Mouse (Mus musculus) olfactory bulb, adult 2 months (tissue): ENCODE measurements around the gene Lrmp. TPM values are rescaled to one million over a fixed set of nuclear protein-coding genes. Genes with fewer than 3 reads are reported as not detected.
A peak's percentile ranks its signal among the peaks of the same experiment; 100 is the strongest.

Experiments
- H3K27ac ChIP-seq: fragments of 200-500 bp; 2 replicates; pipeline ENCODE4 v1.5.1; 2012; ENCODE audit warnings: low read depth, low read length; ENCODE audit not compliant: insufficient read depth
- H3K4me1 ChIP-seq: fragments of 200-500 bp; 2 replicates; pipeline ENCODE4 v1.6.1; 2012; ENCODE audit warnings: low read length; ENCODE audit not compliant: control insufficient read depth, insufficient read depth
- H3K4me3 ChIP-seq: fragments of 200-500 bp; 2 replicates; pipeline ENCODE4 v1.5.1; 2012; ENCODE audit warnings: mild to moderate bottlenecking, low read depth, low read length, moderate library complexity; ENCODE audit not compliant: insufficient read depth
- CTCF ChIP-seq: fragments of 200-500 bp; IDR thresholded peaks from 2 replicates; pipeline ENCODE4 v1.5.1; 2012; ENCODE audit warnings: low read depth, mild to moderate bottlenecking, low read length, moderate library complexity; ENCODE audit not compliant: insufficient read depth
- POLR2A ChIP-seq: fragments of 200-500 bp; IDR thresholded peaks from 2 replicates; pipeline ENCODE4 v1.6.1; 2012; ENCODE audit warnings: mild to moderate bottlenecking, low read depth, low read length, moderate library complexity; ENCODE audit not compliant: insufficient read depth
- WGBS: fragments of 180-500 bp; shearing (Covaris S2); methylation state at CpG from one replicate; pipeline ENCODE4 v1.1.7; 2018; 5-methylcytosine and 5-hydroxymethylcytosine counted together
- polyA plus RNA-seq: library from polyadenylated mRNA; stranded (reverse); fragments of >200 nt; gene quantifications from 2 replicates; pipeline ENCODE4 v1.2.4, GENCODE M21; 2012; ENCODE audit warnings: low replicate concordance; ENCODE audit not compliant: missing spikeins, insufficient read depth, insufficient read length

Lrmp gene
- polyA plus RNA-seq, 1 experiment = 343 TPM

DNA sequence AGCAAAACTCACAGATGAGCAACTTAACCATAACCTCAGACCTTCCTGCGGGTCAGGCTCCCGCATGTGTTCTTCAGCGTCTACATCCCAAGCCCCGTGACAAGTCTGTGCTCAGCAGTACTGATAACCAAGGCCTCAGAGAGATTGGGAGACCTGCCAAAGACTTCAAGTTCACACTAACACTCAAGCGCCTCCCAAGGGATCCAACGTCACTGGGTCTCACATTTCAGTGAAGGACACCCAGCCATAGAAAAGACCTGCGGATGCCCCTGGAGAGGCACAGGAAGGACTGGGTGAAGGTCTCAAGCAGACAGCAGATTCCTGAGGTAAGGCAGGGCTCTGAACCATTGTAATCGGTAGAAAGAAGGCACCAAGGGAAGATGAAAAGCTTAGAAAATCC lies 66.6 kb downstream of the Lrmp start:
- Histone ChIP-seq H3K4me1 (no peaks in the 10 kb centered on the region), H3K4me3 (no peak overlapping the region), H3K27ac (no peak overlapping the region)
- no peak for TF ChIP-seq CTCF
- TF ChIP-seq POLR2A = no peak
- WGBS = 77% methylated on average over 8 of the region's 8 CpGs

DNA sequence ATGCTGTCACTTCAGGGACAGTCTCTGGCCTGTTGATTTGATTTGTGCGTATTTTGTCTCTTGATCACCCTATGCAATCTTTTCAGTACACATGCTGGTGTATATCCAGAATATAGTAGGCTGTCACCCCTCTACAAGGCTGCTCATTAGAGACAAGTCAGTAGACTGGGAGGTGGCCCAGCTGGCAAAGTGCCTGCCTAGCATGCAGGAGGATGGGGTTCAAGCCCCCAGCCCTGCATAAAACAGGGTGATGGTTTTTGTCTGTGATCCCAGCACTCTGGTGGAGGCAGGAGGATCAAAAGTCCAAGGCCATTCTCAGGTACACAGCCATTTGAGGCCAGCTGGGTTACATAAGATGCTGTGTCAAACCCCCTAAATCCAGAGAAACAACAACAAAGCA lies 70.6 kb downstream of the Lrmp start:
- WGBS = 60% methylated on average over 1 of the region's 1 CpGs
- no peak overlapping the region for H3K4me3 ChIP-seq
- H3K4me1 ChIP-seq = no peaks in the 10 kb centered on the region
- TF ChIP-seq POLR2A = no peak
- TF ChIP-seq CTCF = no peak
- H3K27ac ChIP-seq = no peak overlapping the region

DNA sequence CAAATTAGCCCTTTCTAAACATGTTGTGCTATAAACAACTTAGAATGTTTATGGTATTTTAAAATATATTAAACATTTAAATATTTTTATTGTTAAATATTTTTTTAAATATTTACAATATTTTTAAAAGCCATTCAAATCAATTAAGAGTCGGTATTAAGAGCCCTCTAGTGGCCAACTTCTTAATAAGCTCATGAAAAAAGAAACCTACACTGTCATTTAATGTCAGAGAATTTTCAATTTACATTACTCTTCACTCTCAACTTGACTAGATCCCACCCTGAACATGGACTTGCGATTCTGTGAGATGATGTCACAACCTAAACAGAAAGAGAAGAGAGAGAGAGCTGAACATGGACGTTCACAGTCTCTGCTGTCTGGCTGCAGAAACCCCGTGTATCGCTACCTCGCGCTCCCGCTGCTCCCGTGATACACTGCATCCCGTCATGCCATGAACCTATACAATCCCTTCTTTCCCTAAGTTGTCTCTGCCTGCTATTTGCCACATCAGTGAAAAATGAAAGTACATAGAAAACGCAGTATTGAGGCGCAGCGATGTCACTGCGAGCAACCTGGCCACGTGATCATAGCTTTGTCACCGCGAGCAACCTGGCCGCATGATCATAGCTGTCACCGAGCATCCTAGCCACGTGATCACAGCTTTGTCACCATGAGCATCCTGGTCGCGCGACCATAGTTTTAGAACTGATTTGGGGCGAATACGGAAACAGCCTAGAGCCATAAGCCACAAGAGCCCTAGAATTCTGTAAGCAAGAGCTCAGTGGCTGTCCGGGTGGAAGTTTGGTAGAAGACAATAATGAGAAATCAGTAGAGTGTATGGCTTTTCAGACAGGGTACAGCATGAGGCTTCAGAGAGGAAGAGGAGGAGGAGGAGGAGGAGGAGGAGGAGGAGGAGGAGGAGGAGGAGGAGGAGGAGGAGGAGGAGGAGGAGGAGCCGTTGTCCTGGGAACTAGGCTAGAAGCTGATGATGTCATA lies 71.9 kb downstream of the Lrmp start:
- Histone ChIP-seq H3K27ac (peak overlapping the region; percentile 19), H3K4me1 (no peaks in the 10 kb centered on the region), H3K4me3 (peak overlapping the region; percentile 37)
- WGBS = 54% methylated on average over 27 of the region's 27 CpGs
- no peak for TF ChIP-seq POLR2A
- no peak for TF ChIP-seq CTCF

- 93% methylated on average over 3 of the region's 3 CpGs for WGBS
- no peak overlapping the region for H3K4me3 ChIP-seq
- no peak overlapping the region for H3K27ac ChIP-seq
- TF ChIP-seq POLR2A = no peak
- no peak for TF ChIP-seq CTCF
- H3K4me1 ChIP-seq = peaks cover 6% of the 10 kb centered on the region
Observed at GRCm38 (mm10) chr6:145193038-145193437, 77.6 kb downstream of the Lrmp start.

- no peak for TF ChIP-seq CTCF
- TF ChIP-seq POLR2A = no peak
- Histone ChIP-seq H3K4me3 (no peak overlapping the region), H3K27ac (no peak overlapping the region), H3K4me1 (peaks cover 6% of the 10 kb centered on the region)
- WGBS = 60% methylated on average over 11 of the region's 11 CpGs
Observed at GRCm38 (mm10) chr6:145193446-145193845, 78.0 kb downstream of the Lrmp start.

DNA sequence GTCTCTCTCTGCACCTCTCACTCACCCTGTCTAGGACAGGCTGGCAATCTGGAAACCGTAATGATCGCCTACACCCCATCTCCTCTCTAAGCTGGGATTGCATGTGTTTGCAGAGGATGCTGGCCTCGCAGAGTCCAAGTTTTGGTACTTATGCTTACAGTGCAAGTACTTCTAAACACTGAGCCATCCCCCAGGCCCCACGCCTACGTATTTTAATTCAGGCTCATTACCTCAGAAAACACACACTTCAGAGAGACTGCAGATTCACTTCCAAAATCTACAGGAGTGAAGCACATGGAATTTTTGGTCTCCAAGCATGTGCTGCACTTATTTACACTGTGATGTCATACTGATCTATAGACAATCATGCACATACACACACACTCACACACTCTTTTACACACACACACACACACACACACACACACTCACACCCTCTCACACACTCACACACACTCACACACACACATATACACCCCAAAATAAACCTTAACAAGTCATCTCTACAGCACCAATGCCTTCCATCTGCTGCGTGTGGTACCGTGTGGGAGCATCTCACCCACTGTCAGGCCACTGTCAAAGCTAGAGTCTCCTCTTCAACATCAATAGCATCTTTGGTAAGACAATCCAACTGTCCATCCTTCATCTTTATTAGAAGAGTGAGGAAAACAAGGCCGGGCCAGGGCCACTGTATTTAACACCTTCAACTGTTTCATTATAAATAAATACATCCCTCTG lies 82.7 kb downstream of the Lrmp start:
- WGBS = 88% methylated on average over 8 of the region's 8 CpGs
- Histone ChIP-seq H3K4me3 (no peak overlapping the region), H3K27ac (no peak overlapping the region), H3K4me1 (peaks cover 6% of the 10 kb centered on the region)
- TF ChIP-seq POLR2A (no peak), CTCF (no peak)

DNA sequence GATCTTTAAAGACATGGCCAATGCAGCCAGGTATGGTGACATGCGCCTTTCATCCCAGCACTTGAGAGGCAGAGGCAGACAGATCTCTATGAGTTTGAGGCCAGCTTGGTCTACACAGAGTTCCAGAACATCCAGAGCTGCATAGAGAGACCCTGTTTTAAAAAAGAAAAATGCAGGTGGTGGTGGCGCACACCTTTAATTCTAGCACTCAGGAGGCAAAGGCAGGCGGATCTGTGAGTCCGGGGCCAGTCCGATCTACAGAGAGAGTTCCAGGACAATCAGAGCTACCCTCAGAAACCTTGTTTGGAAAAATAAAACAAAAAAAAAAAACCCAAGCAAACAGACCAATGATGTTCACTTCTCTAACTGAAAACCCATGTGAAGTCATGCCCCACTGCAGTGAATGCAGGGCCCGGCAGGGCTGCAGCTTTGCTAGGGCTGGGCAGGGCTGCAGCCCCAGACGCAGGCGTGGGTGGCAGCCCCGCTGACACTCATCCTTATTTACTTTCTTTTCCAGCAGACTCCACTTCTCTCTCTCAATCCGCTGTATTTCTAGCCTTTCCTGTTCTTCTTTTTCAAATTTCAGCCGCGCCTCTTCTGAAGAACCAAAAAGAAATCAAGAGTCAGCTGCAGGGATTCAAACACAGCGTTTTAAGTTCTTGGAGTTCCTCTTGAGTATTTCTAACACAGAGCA lies 87.1 kb downstream of the Lrmp start:
- no peak overlapping the region for H3K27ac ChIP-seq
- TF ChIP-seq POLR2A (no peak), CTCF (no peak)
- H3K4me3 ChIP-seq = no peak overlapping the region
- 78% methylated on average over 13 of the region's 13 CpGs for WGBS
- no peaks in the 10 kb centered on the region for H3K4me1 ChIP-seq

- H3K4me1 ChIP-seq = no peaks in the 10 kb centered on the region
- TF ChIP-seq CTCF (no peak), POLR2A (no peak)
- 91% methylated on average over 6 of the region's 6 CpGs for WGBS
- H3K27ac ChIP-seq = no peak overlapping the region
- H3K4me3 ChIP-seq = no peak overlapping the region
Observed at GRCm38 (mm10) chr6:145204440-145204839, 89.0 kb downstream of the Lrmp start.

DNA sequence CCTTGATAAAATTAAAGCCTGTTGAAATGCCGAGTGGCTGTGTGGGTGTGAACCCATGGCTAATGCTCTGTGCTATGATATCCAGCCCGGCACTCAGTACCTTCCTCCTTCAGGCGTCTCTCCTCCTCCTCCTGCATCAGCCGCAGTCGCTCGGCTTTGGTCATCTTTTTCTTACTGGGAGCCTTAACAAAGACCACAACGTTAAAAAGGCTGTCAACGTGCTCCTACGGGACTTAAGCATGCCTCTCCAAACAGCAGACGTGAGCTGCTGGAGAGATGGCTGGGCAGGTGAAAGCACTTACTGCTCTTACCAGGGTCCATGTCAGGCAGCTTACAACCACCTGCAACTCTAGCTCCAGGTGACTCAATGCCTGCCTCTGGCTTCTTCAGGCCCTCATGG lies 89.7 kb downstream of the Lrmp start:
- Histone ChIP-seq H3K4me3 (no peak overlapping the region), H3K4me1 (no peaks in the 10 kb centered on the region), H3K27ac (no peak overlapping the region)
- TF ChIP-seq CTCF (no peak), POLR2A (no peak)
- 65% methylated on average over 10 of the region's 10 CpGs for WGBS
